36 mouse cellular contexts compared by ENCODE assay signal in the genomic region with DNA sequence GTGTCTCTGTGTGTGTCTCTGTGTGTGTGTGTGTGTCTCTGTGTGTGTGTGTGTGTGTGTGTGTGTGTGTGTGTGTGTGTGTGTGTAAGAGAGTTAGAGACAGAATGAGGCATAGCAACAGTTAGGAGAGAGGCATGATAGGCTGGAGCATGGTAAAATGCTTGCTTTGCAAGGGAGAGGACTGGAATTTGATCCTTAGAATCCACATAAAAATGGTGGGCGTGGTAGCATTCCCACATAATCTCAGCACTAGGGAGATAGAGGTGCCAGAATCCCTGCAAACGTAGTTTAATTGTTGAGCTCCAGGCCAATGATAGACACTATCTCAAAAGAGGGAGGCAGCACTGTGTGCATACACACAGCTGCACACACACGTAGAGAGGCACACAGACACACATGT. TPM values are rescaled to one million over a fixed set of nuclear protein-coding genes. Genes with fewer than 3 reads are reported as not detected.
DNase-seq lines count a peak whose midpoint lies in the region; ATAC-seq lines count a peak whose summit lies in the region.
"Had no signal": no experiment of that assay in that cellular context is flagged by ENCODE, and none has a peak within 500 bp of the region (broad histone marks: within the 10 kb centered on the region; RNA-seq: fewer than 3 reads in every experiment).

No protein-coding gene starts in this region.

- no peak overlapping the region for H3K4me3 ChIP-seq in heart, embryonic 13.5 days
- no peak overlapping the region for H3K4me3 ChIP-seq in embryonic facial prominence, embryonic 12.5 days
- H3K4me3 ChIP-seq in limb, embryonic 10.5 days, result no peak overlapping the region
- H3K4me3 ChIP-seq in hindbrain, embryonic 11.5 days (ENCODE audit: low read depth, low read length), result no peak overlapping the region
- H3K4me3 ChIP-seq: hindbrain, embryonic 15.5 days; layer of hippocampus, adult 2 months; left cerebral cortex, adult 2 months; liver, embryonic 15.5 days; midbrain, embryonic 10.5 days; midbrain, embryonic 15.5 days had no signal

- H3K9me3 ChIP-seq in heart, embryonic 13.5 days, result no peaks in the 10 kb centered on the region
- no peaks in the 10 kb centered on the region for H3K9me3 ChIP-seq in embryonic facial prominence, embryonic 12.5 days
- H3K9me3 ChIP-seq in limb, embryonic 10.5 days (replicated peaks), result no peaks in the 10 kb centered on the region
- no peaks in the 10 kb centered on the region for H3K9me3 ChIP-seq in hindbrain, embryonic 11.5 days (ENCODE audit: control insufficient read depth, low read length)
- H3K9me3 ChIP-seq: hindbrain, embryonic 15.5 days; liver, embryonic 15.5 days; midbrain, embryonic 10.5 days; midbrain, embryonic 15.5 days had no signal

- no peak overlapping the region for H3K4me2 ChIP-seq in heart, embryonic 13.5 days
- H3K4me2 ChIP-seq in embryonic facial prominence, embryonic 12.5 days (replicated peaks), result no peak overlapping the region
- H3K4me2 ChIP-seq in hindbrain, embryonic 11.5 days (replicated peaks; ENCODE audit: low read depth, low read length), result no peak overlapping the region
- H3K4me2 ChIP-seq: heart, embryonic 11.5 days; hindbrain, embryonic 15.5 days; liver, embryonic 15.5 days; lung, embryonic 14.5 days; midbrain, embryonic 15.5 days had no signal

- DNase-seq in heart, adult 11 months, result no peak
- peak; percentile 55 for DNase-seq in R1 (ENCODE audit: low read depth, low spot score)
- no peak for DNase-seq in limb, embryonic 10.5 days (ENCODE audit: low spot score)
- DNase-seq in hindbrain, embryonic 11.5 days (ENCODE audit: low spot score), result no peak
- no peak for DNase-seq in spleen, postnatal 14 days (ENCODE audit: low spot score in 2 of 2)
- DNase-seq: adrenal gland, adult 2 months; adrenal gland, postnatal 36 days; cerebellum, adult 2 months; cerebellum, postnatal 14 days; heart, postnatal 4 days; kidney, postnatal 25 days; lung, embryonic 14.5 days; right cerebral cortex, adult 18-20 months; spleen, adult 18-20 months; thymus, adult 2 months; thymus, postnatal 36 days had no signal

- H3K36me3 ChIP-seq in heart, embryonic 13.5 days, result no peaks in the 10 kb centered on the region
- no peaks in the 10 kb centered on the region for H3K36me3 ChIP-seq in embryonic facial prominence, embryonic 12.5 days
- H3K36me3 ChIP-seq in limb, embryonic 10.5 days, result no peaks in the 10 kb centered on the region
- no peaks in the 10 kb centered on the region for H3K36me3 ChIP-seq in hindbrain, embryonic 11.5 days (ENCODE audit: control insufficient read depth, insufficient read depth, low read length)
- H3K36me3 ChIP-seq: hindbrain, embryonic 15.5 days; liver, embryonic 15.5 days; midbrain, embryonic 10.5 days; midbrain, embryonic 15.5 days had no signal

- 36% methylated on average over 3 of the region's 3 CpGs for WGBS in heart, embryonic 13.5 days
- WGBS in embryonic facial prominence, embryonic 12.5 days, result 41% methylated on average over 3 of the region's 3 CpGs
- 55% methylated on average over 3 of the region's 3 CpGs for WGBS in limb, embryonic 10.5 days
- WGBS in hindbrain, embryonic 11.5 days, result 59% methylated on average over 3 of the region's 3 CpGs

- H3K27ac ChIP-seq in heart, embryonic 13.5 days (replicated peaks), result no peak overlapping the region
- peak overlapping the region; percentile 67 for H3K27ac ChIP-seq in embryonic facial prominence, embryonic 12.5 days
- H3K27ac ChIP-seq in limb, embryonic 10.5 days, result peak overlapping the region; percentile 58
- H3K27ac ChIP-seq in hindbrain, embryonic 11.5 days (ENCODE audit: low read depth, low read length), result no peak overlapping the region
- H3K27ac ChIP-seq: hindbrain, embryonic 15.5 days; layer of hippocampus, adult 2 months; left cerebral cortex, adult 2 months; liver, embryonic 15.5 days; midbrain, embryonic 15.5 days had no signal

- 0 out of 2 replicates have a peak overlapping the region, but pooled peaks have one; percentile 3 for H3K9ac ChIP-seq in heart, embryonic 13.5 days
- no peak overlapping the region for H3K9ac ChIP-seq in embryonic facial prominence, embryonic 12.5 days
- H3K9ac ChIP-seq in hindbrain, embryonic 11.5 days (ENCODE audit: low read depth, low read length), result no peak overlapping the region
- H3K9ac ChIP-seq: hindbrain, embryonic 15.5 days; liver, embryonic 15.5 days; lung, embryonic 14.5 days; midbrain, embryonic 15.5 days had no signal

- peaks cover 44% of the 10 kb centered on the region for H3K4me1 ChIP-seq in heart, embryonic 13.5 days
- H3K4me1 ChIP-seq in embryonic facial prominence, embryonic 12.5 days, result peaks cover 46% of the 10 kb centered on the region
- peaks cover 77% of the 10 kb centered on the region for H3K4me1 ChIP-seq in limb, embryonic 10.5 days
- peaks cover 12% of the 10 kb centered on the region for H3K4me1 ChIP-seq in hindbrain, embryonic 11.5 days (replicated peaks; ENCODE audit: control insufficient read depth, insufficient read depth, low read length)
- H3K4me1 ChIP-seq: liver, embryonic 15.5 days had no signal

- peaks cover 54% of the 10 kb centered on the region for H3K27me3 ChIP-seq in heart, embryonic 13.5 days (replicated peaks)
- H3K27me3 ChIP-seq in embryonic facial prominence, embryonic 12.5 days, result no peaks in the 10 kb centered on the region
- H3K27me3 ChIP-seq in limb, embryonic 10.5 days (ENCODE audit: low read depth, poor library complexity, severe bottlenecking), result peaks cover 9% of the 10 kb centered on the region
- peaks cover 22% of the 10 kb centered on the region for H3K27me3 ChIP-seq in hindbrain, embryonic 11.5 days (ENCODE audit: control insufficient read depth, insufficient read depth, low read length)
- H3K27me3 ChIP-seq: Patski had no signal

- no peak for ATAC-seq in heart, embryonic 13.5 days (ENCODE audit: extremely low read depth, insufficient number of reproducible peaks, low FRiP score, low TSS enrichment)
- no peak for ATAC-seq in embryonic facial prominence, embryonic 12.5 days (ENCODE audit: insufficient number of reproducible peaks, insufficient read depth, low FRiP score, low TSS enrichment)
- ATAC-seq in hindbrain, embryonic 11.5 days (ENCODE audit: low FRiP score), result no peak
- no peak for ATAC-seq in granulocyte monocyte progenitor cell, adult 5-6 weeks (replicated peaks; ENCODE audit: poor library complexity, severe bottlenecking)
- ATAC-seq: forebrain, embryonic 16.5 days; inflammation-experienced regulatory T-cells, adult 6 months; midbrain, embryonic 15.5 days; Patski had no signal

RNA-seq across cellular contexts. Expression of a gene that starts 6.5 kb away (rescaled TPM):
- 0.05 and 0.07 TPM in 2 replicates for polyA plus RNA-seq in heart, embryonic 13.5 days (2015; fragmentation: Nextera tagmentation; extraction: Ambion mirVana)
- 0.13 and 0.50 TPM in 2 replicates for polyA plus RNA-seq in embryonic facial prominence, embryonic 12.5 days (2016; fragmentation: Nextera tagmentation; extraction: Ambion mirVana)
- 0.26 and 0.34 TPM in 2 replicates for polyA plus RNA-seq in limb, embryonic 10.5 days (2016; fragmentation: Nextera tagmentation; extraction: Ambion mirVana)
- polyA plus RNA-seq in hindbrain, embryonic 11.5 days (2014; fragmentation: Nextera tagmentation; extraction: Ambion mirVana), result 0.31 and 0.99 TPM in 2 replicates
- not detected in 2 replicates for total RNA-seq in granulocyte monocyte progenitor cell, adult 5-6 weeks (2014; fragmentation: Nextera tagmentation)
- total RNA-seq in granulocyte monocyte progenitor cell, adult 5-6 weeks (2017), result not detected in 2 replicates
- total RNA-seq: gastrocnemius, adult 8-10 months; gastrocnemius, postnatal 4 days; heart, postnatal 4 days; liver, adult 2 months; megakaryocyte progenitor cell, adult 5-6 weeks; MEL; neutrophil, adult 5-6 weeks had no signal
- polyA plus RNA-seq: heart, embryonic 11.5 days; heart, postnatal 0 days; inflammation-experienced regulatory T-cells, adult 6 months; liver, adult 2 months; liver, embryonic 15.5 days; lung, embryonic 14.5 days had no signal

Comparison
In these comparisons a context has a peak if more than half of its experiments do, and no peak if none do; other contexts are left out.
1. H3K27ac ChIP-seq: peak in embryonic facial prominence, embryonic 12.5 days (single experiment) and limb, embryonic 10.5 days (single experiment); none in heart, embryonic 13.5 days (single experiment) and hindbrain, embryonic 11.5 days (single experiment).